Mouse (Mus musculus): ENCODE data around the gene Acbd6. TPM values are rescaled to one million over a fixed set of nuclear protein-coding genes. Genes with fewer than 3 reads are reported as not detected.
A peak's percentile ranks its signal among the peaks of the same experiment; 100 is the strongest.

Gene Acbd6
- total RNA-seq, 2 experiments from 2014 or later: 65.9 to 66.8 TPM

- DNase-seq (ENCODE audit: low spot score): no peak
These were observed 162.1 kb downstream of the Acbd6 start for GRCm38 (mm10) chr1:155720006-155720405.

- peak; percentile 59 for DNase-seq (ENCODE audit: low spot score)
These were observed 163.5 kb downstream of the Acbd6 start for GRCm38 (mm10) chr1:155721443-155721842.

GRCm38 (mm10) chr1:155722185-155722584 is 164.3 kb downstream of the Acbd6 start:
- no peak for DNase-seq (ENCODE audit: low spot score)

- DNase-seq (ENCODE audit: low spot score): no peak
These were observed 166.4 kb downstream of the Acbd6 start for GRCm38 (mm10) chr1:155724301-155724700.

- DNase-seq (ENCODE audit: low spot score): no peak
These were observed 168.0 kb downstream of the Acbd6 start for GRCm38 (mm10) chr1:155725876-155726275.

GRCm38 (mm10) chr1:155727830-155728229 is 169.9 kb downstream of the Acbd6 start:
- DNase-seq (ENCODE audit: low spot score): no peak

GRCm38 (mm10) chr1:155729113-155729795 is 171.3 kb downstream of the Acbd6 start:
- no peak for DNase-seq (ENCODE audit: low spot score)

GRCm38 (mm10) chr1:155731156-155731555 is 173.2 kb downstream of the Acbd6 start:
- DNase-seq (ENCODE audit: low spot score): no peak

- no peak for DNase-seq (ENCODE audit: low spot score)
These were observed 178.3 kb downstream of the Acbd6 start for GRCm38 (mm10) chr1:155736096-155736825.

- DNase-seq (ENCODE audit: low spot score): no peak
These were observed 179.3 kb downstream of the Acbd6 start for GRCm38 (mm10) chr1:155737017-155737808.

- no peak for DNase-seq (ENCODE audit: low spot score)
These were observed 180.0 kb downstream of the Acbd6 start for GRCm38 (mm10) chr1:155737809-155738383.

Other genes with a start within 250 kb of the Acbd6 start
- 10 to 100 TPM; 76.3 to 80.7 TPM for gene Xpr1, start 140.7 kb upstream of the Acbd6 start, total RNA-seq (2021)
- gene Lhx4, start 193.6 kb downstream of the Acbd6 start, total RNA-seq (2021): not detected